Mouse (Mus musculus): ENCODE results near the gene Hist1h2an. TPM values are rescaled to one million over a fixed set of nuclear protein-coding genes. Genes with fewer than 3 reads are reported as not detected.

Hist1h2an gene
- total and polyA plus RNA-seq, 3 experiments, result 8.6 to 1,740 (median 1,204) TPM

- DNase-seq (ENCODE audit: low read depth, low spot score), result peak; percentile 95
- Histone ChIP-seq H3K9me3 (replicated peaks; ENCODE audit: insufficient read depth, low read length) (no peaks in the 10 kb centered on the region), H3K4me1 (ENCODE audit: control insufficient read depth in 1 of 2, insufficient read depth in 2 of 2, low read length in 2 of 2) (peaks cover 0 to 15% of the 10 kb centered on the region in 2 experiments; a peak in 2 of 4 replicates)
Measured at GRCm38 (mm10) chr13:21778814-21779766, 7.9 kb downstream of the Hist1h2an start.

GRCm38 (mm10) chr13:21755707-21756106 lies 31.3 kb downstream of the Hist1h2an start:
- H3K79me2 ChIP-seq (ENCODE audit: control insufficient read depth, insufficient read depth, low read length, poor library complexity), result no peaks in the 10 kb centered on the region; the same call in 1 of the 2 replicates
- DNase-seq (ENCODE audit: low read depth, low spot score), result peak; percentile 51
- H3K27ac ChIP-seq (ENCODE audit: control insufficient read depth, low read depth, low read length), result peak overlapping the region; percentile 97; the same call in 1 of the 2 replicates
- TF ChIP-seq ZC3H11A (IDR thresholded peaks at IDR 0.05; ENCODE audit: low read depth, low read length) (no peak), RAD21 (IDR thresholded peaks at IDR 0.05; ENCODE audit: low read depth, low read length) (no peak), RCOR1 (IDR thresholded peaks at IDR 0.05; ENCODE audit: low read depth, low read length) (no peak), ELF1 (IDR thresholded peaks at IDR 0.05; ENCODE audit: low read depth, low read length) (no peak), CTCF (IDR thresholded peaks at IDR 0.05 in 2 of 3, conservative IDR thresholded peaks at IDR 0.05 in 1 of 3; ENCODE audit: control insufficient read depth in 1 of 3, insufficient read depth in 1 of 3, low read depth in 2 of 3, low read length in 3 of 3, poor library complexity in 1 of 3, severe bottlenecking in 1 of 3) (no peak), ETS1 (IDR thresholded peaks at IDR 0.05; ENCODE audit: low read depth, low read length) (no peak), TAL1 (IDR thresholded peaks at IDR 0.05; ENCODE audit: low read length) (no peak), TBP (IDR thresholded peaks at IDR 0.05; ENCODE audit: low read depth, low read length) (no peak), POLR2AphosphoS2 (IDR thresholded peaks at IDR 0.05; ENCODE audit: low read length) (no peak), MAX (IDR thresholded peaks at IDR 0.05; ENCODE audit: low read length) (no peak), JUND (IDR thresholded peaks at IDR 0.05; ENCODE audit: low read depth, low read length) (no peak), GABPA (IDR thresholded peaks at IDR 0.05; ENCODE audit: low read depth, low read length) (no peak), MXI1 (IDR thresholded peaks at IDR 0.05; ENCODE audit: low read depth, low read length) (no peak), EP300 (IDR thresholded peaks at IDR 0.05; ENCODE audit: low read depth in 1 of 2, low read length in 2 of 2) (no peak)
- no peak overlapping the region; a peak in 1 of 4 replicates for H3K4me3 ChIP-seq (ENCODE audit: control insufficient read depth in 1 of 2, insufficient read depth in 1 of 2, low read depth in 2 of 2, low read length in 2 of 2)
- H3K27me3 ChIP-seq (ENCODE audit: control insufficient read depth in 1 of 2, insufficient read depth in 2 of 2, low read length in 2 of 2), result no peaks in the 10 kb centered on the region
- peak overlapping the region; percentile 82 for H3K9ac ChIP-seq (ENCODE audit: control insufficient read depth, low read depth, low read length, poor library complexity, severe bottlenecking)
- H3K9me3 ChIP-seq (replicated peaks; ENCODE audit: insufficient read depth, low read length), result no peaks in the 10 kb centered on the region
- H3K36me3 ChIP-seq (ENCODE audit: control insufficient read depth in 1 of 2, insufficient read depth in 2 of 2, low read length in 2 of 2), result peaks cover 0 to 19% of the 10 kb centered on the region in 2 experiments; a peak in 2 of 4 replicates
- peaks cover 0 to 5% of the 10 kb centered on the region in 2 experiments; a peak in 3 of 4 replicates for H3K4me1 ChIP-seq (ENCODE audit: control insufficient read depth in 1 of 2, insufficient read depth in 2 of 2, low read length in 2 of 2)

More at GRCm38 (mm10) chr13:21778814-21779766, 7.9 kb downstream of the Hist1h2an start:
- Histone ChIP-seq H3K27me3 (ENCODE audit: control insufficient read depth in 1 of 2, insufficient read depth in 2 of 2, low read length in 2 of 2) (no peaks in the 10 kb centered on the region), H3K36me3 (ENCODE audit: control insufficient read depth in 1 of 2, insufficient read depth in 2 of 2, low read length in 2 of 2) (peaks cover 0 to 20% of the 10 kb centered on the region in 2 experiments; a peak in 2 of 4 replicates), H3K9ac (ENCODE audit: control insufficient read depth, low read depth, low read length, poor library complexity, severe bottlenecking) (peak overlapping the region; percentile 93), H3K27ac (ENCODE audit: control insufficient read depth, low read depth, low read length) (peak overlapping the region; percentile 99), H3K4me3 (ENCODE audit: control insufficient read depth in 1 of 2, insufficient read depth in 1 of 2, low read depth in 2 of 2, low read length in 2 of 2) (peak overlapping the region; percentile 64 to 67), H3K79me2 (ENCODE audit: control insufficient read depth, insufficient read depth, low read length, poor library complexity) (peaks cover 8% of the 10 kb centered on the region; the same call in 1 of the 2 replicates)
- TF ChIP-seq CHD1 (IDR thresholded peaks at IDR 0.05; ENCODE audit: low read depth, low read length) (no peak), HCFC1 (IDR thresholded peaks at IDR 0.05; ENCODE audit: low read depth, low read length) (no peak), MAZ (IDR thresholded peaks at IDR 0.05; ENCODE audit: low read depth, low read length) (no peak), BHLHE40 (IDR thresholded peaks at IDR 0.05; ENCODE audit: borderline replicate concordance, low read depth, low read length) (no peak), POLR2AphosphoS5 (IDR thresholded peaks at IDR 0.05; ENCODE audit: borderline replicate concordance, low read depth, low read length) (peak; percentile 100; the same call in 1 of the 2 replicates), POLR2A (IDR thresholded peaks at IDR 0.05; ENCODE audit: control insufficient read depth in 1 of 2, insufficient read depth in 1 of 2, low read depth in 1 of 2, low read length in 2 of 2, poor library complexity in 1 of 2) (peak in 1 of 2 experiments; percentile 91; a peak in 2 of 4 replicates), ZC3H11A (IDR thresholded peaks at IDR 0.05; ENCODE audit: low read depth, low read length) (no peak), RAD21 (IDR thresholded peaks at IDR 0.05; ENCODE audit: low read depth, low read length) (no peak)
